ENCODE assay signal across 18 mouse cellular contexts in genomic region chr5:132485448-132485847, GRCm38 (mm10). TPM values are rescaled to one million over a fixed set of nuclear protein-coding genes. Genes with fewer than 3 reads are reported as not detected.
"Had no signal": no experiment of that assay in that cellular context is flagged by ENCODE, and none has a peak within 500 bp of the region (broad histone marks: within the 10 kb centered on the region; RNA-seq: fewer than 3 reads in every experiment).

No protein-coding gene starts in this region.

- H3K27me3 ChIP-seq: liver, embryonic 15.5 days; megakaryocyte, embryonic 14.5 days; midbrain, embryonic 13.5 days; midbrain, embryonic 15.5 days; neural tube, embryonic 12.5 days; stomach, embryonic 15.5 days had no signal

- H3K9me3 ChIP-seq: liver, embryonic 15.5 days; megakaryocyte, embryonic 14.5 days; midbrain, embryonic 13.5 days; midbrain, embryonic 15.5 days; neural tube, embryonic 12.5 days; stomach, embryonic 15.5 days had no signal

- H3K4me3 ChIP-seq: liver, embryonic 15.5 days; megakaryocyte, embryonic 14.5 days; midbrain, embryonic 13.5 days; midbrain, embryonic 15.5 days; neural tube, embryonic 12.5 days; stomach, embryonic 15.5 days had no signal

- DNase-seq: liver, postnatal 0 days; lung, adult 2 months; lung, postnatal 14 days; right cerebral cortex, postnatal 14 days; thymus, adult 2 months; thymus, postnatal 25 days; thymus, postnatal 4 days had no signal

- H3K36me3 ChIP-seq: liver, embryonic 15.5 days; midbrain, embryonic 13.5 days; midbrain, embryonic 15.5 days; neural tube, embryonic 12.5 days; stomach, embryonic 15.5 days had no signal

- H3K9ac ChIP-seq: liver, embryonic 15.5 days; liver, postnatal 0 days; midbrain, embryonic 13.5 days; midbrain, embryonic 15.5 days; neural tube, embryonic 12.5 days; stomach, embryonic 15.5 days had no signal

- H3K4me2 ChIP-seq: liver, embryonic 15.5 days; midbrain, embryonic 11.5 days; midbrain, embryonic 13.5 days; midbrain, embryonic 15.5 days; neural tube, embryonic 12.5 days; stomach, embryonic 15.5 days had no signal

- H3K4me1 ChIP-seq: megakaryocyte, embryonic 14.5 days had no signal

- ATAC-seq: liver, postnatal 0 days; lung, postnatal 0 days; midbrain, embryonic 13.5 days; midbrain, embryonic 15.5 days had no signal

- H3K27ac ChIP-seq: liver, embryonic 15.5 days; macrophage; midbrain, embryonic 13.5 days; midbrain, embryonic 15.5 days; neural tube, embryonic 12.5 days; stomach, embryonic 15.5 days; stomach, postnatal 0 days had no signal

RNA-seq across cellular contexts. Expression of gene Auts2, which starts 57.7 kb away (rescaled TPM):
- total RNA-seq: monocyte, adult 5-6 weeks had no signal
